Mouse (Mus musculus) kidney, postnatal 10 days (tissue): ENCODE measurements at regions not wholly inside any gene's neighbourhood (a gene's known extent, or its start where the extent isn't known, plus 50 kb on each side); places are given as distances from the start of the nearest gene placed in this dataset.

Experiments used
- DNase-seq: peaks from one replicate; pipeline ENCODE4 v3.0.0; 2021; ENCODE audit warnings: mixed read lengths

GRCm38 (mm10) chr2:103893805-103894204 is 64.0 kb upstream of the Lmo2 start:
- no peak for DNase-seq

GRCm38 (mm10) chr2:103894981-103895676 is 62.7 kb upstream of the Lmo2 start:
- DNase-seq, result no peak

- no peak for DNase-seq
Observed at GRCm38 (mm10) chr2:103896160-103896559, 61.6 kb upstream of the Lmo2 start.

GRCm38 (mm10) chr2:103896814-103897213 is 61.0 kb upstream of the Lmo2 start:
- DNase-seq, result no peak

GRCm38 (mm10) chr2:103899713-103900112 is 58.1 kb upstream of the Lmo2 start:
- no peak for DNase-seq

GRCm38 (mm10) chr2:103900384-103900783 is 57.4 kb upstream of the Lmo2 start:
- peak; percentile 58 for DNase-seq

- peak; percentile 53 for DNase-seq
Observed at GRCm38 (mm10) chr2:103901457-103901856, 56.3 kb upstream of the Lmo2 start.

GRCm38 (mm10) chr2:103902777-103903176 is 55.0 kb upstream of the Lmo2 start:
- no peak for DNase-seq

GRCm38 (mm10) chr2:103905681-103906080 is 52.1 kb upstream of the Lmo2 start:
- no peak for DNase-seq

- no peak for DNase-seq
Observed at GRCm38 (mm10) chr2:103906581-103907184, 51.1 kb upstream of the Lmo2 start.
